Mouse (Mus musculus) thymus, adult 18-20 months (tissue): ENCODE results near the gene Apobec1.
A peak's percentile ranks its signal among the peaks of the same experiment; 100 is the strongest.
"Not testable (repeated sequence)": the region's sequence is repeated elsewhere in the genome, so short reads cannot be mapped to it uniquely, and the experiment has no call there.

ENCODE experiments used
- DNase-seq, 2 experiments: peaks; one replicate each; pipeline ENCODE4 v3.0.0; 2022; ENCODE audit warnings: mixed read lengths in 2 of 2

Gene Apobec1

GRCm38 (mm10) chr6:122602242-122602991 lies at the start of gene Apobec1:
TSS of gene Apobec1 (minus strand) at chr6:122602444.
- peak; percentile 76 to 82 for DNase-seq

- DNase-seq = no peak
Measured at GRCm38 (mm10) chr6:122650398-122650980, 48.2 kb upstream of the Apobec1 start.

- no peak for DNase-seq
Measured at GRCm38 (mm10) chr6:122649903-122650302, 47.7 kb upstream of the Apobec1 start.

- not testable (repeated sequence) for DNase-seq
Measured at GRCm38 (mm10) chr6:122644196-122644595, 42.0 kb upstream of the Apobec1 start.

- DNase-seq = not testable (repeated sequence)
Measured at GRCm38 (mm10) chr6:122637566-122637965, 35.3 kb upstream of the Apobec1 start.

- no peak for DNase-seq
Measured at GRCm38 (mm10) chr6:122636666-122637065, 34.4 kb upstream of the Apobec1 start.

- no peak for DNase-seq
Measured at GRCm38 (mm10) chr6:122635315-122635714, 33.1 kb upstream of the Apobec1 start.

GRCm38 (mm10) chr6:122633411-122633810 lies 31.2 kb upstream of the Apobec1 start:
- no peak for DNase-seq

GRCm38 (mm10) chr6:122627469-122628108 lies 25.3 kb upstream of the Apobec1 start:
- no peak for DNase-seq

- DNase-seq = no peak
Measured at GRCm38 (mm10) chr6:122626110-122626509, 23.9 kb upstream of the Apobec1 start, which contains the start of gene Dppa3. TSS of gene Dppa3 (plus strand) at chr6:122626410.

- no peak for DNase-seq
Measured at GRCm38 (mm10) chr6:122625156-122625555, 22.9 kb upstream of the Apobec1 start.

- no peak for DNase-seq
Measured at GRCm38 (mm10) chr6:122624480-122624879, 22.2 kb upstream of the Apobec1 start.

GRCm38 (mm10) chr6:122621066-122621465 lies 18.8 kb upstream of the Apobec1 start:
- DNase-seq = no peak

- DNase-seq = no peak
Measured at GRCm38 (mm10) chr6:122616022-122616421, 13.8 kb upstream of the Apobec1 start.

- DNase-seq = no peak
Measured at GRCm38 (mm10) chr6:122614047-122614446, 11.8 kb upstream of the Apobec1 start.

- DNase-seq = no peak
Measured at GRCm38 (mm10) chr6:122612426-122612825, 10.2 kb upstream of the Apobec1 start.

- no peak for DNase-seq
Measured at GRCm38 (mm10) chr6:122609771-122610170, 7.5 kb upstream of the Apobec1 start, which contains the start of gene Gdf3. TSS of gene Gdf3 (minus strand) at chr6:122610087.

GRCm38 (mm10) chr6:122609377-122609728 lies 7.1 kb upstream of the Apobec1 start:
- no peak for DNase-seq

- DNase-seq = no peak
Measured at GRCm38 (mm10) chr6:122608434-122609376, 6.5 kb upstream of the Apobec1 start.

- no peak for DNase-seq
Measured at GRCm38 (mm10) chr6:122607700-122608099, 5.5 kb upstream of the Apobec1 start.

GRCm38 (mm10) chr6:122606661-122607060 lies 4.4 kb upstream of the Apobec1 start:
- DNase-seq = no peak

- DNase-seq = no peak
Measured at GRCm38 (mm10) chr6:122605483-122605882, 3.2 kb upstream of the Apobec1 start.

- no peak for DNase-seq
Measured at GRCm38 (mm10) chr6:122604260-122604659, 2.0 kb upstream of the Apobec1 start.
